Mouse (Mus musculus) left cerebral cortex, postnatal 14 days (tissue): ENCODE measurements around the gene Kxd1. TPM values are rescaled to one million over a fixed set of nuclear protein-coding genes. Genes with fewer than 3 reads are reported as not detected.
A peak's percentile ranks its signal among the peaks of the same experiment; 100 is the strongest.

Experiments
- DNase-seq, 2 experiments: peaks; one replicate each; pipeline ENCODE4 v3.0.0; 2021 to 2022; ENCODE audit warnings: low spot score in 2 of 2, mixed read lengths in 1 of 2
- intact Hi-C: fragments of 180-260 bp; cut with DNase I; formaldehyde crosslinking; loops from one replicate; pipeline ENCODE4 v1.15.1; 2025
- long read RNA-seq, 2 experiments: library from polyadenylated mRNA; stranded (forward); transcript quantifications; one replicate each; pipeline ENCODE4 v2.0.0; 2021
- total RNA-seq, 2 experiments: library from RNA; stranded (reverse); gene quantifications; 2 replicates each; pipeline ENCODE4 v1.2.3; 2021

Gene Kxd1
- total RNA-seq = 10 to 100 TPM; 40.8 to 43.4 TPM
- long read RNA-seq, experiment 1, transcript Kxd1-201 (5 exons, 1,216 nt) = major isoform, 24 of 41 reads
- long read RNA-seq, experiment 1, partial matches to known transcripts = 6 of 41 reads
- long read RNA-seq, experiment 1, other reads (novel, unspliced or antisense) = 10 of 41 reads
- long read RNA-seq, experiment 2, transcript Kxd1-201 (5 exons, 1,216 nt) = major isoform, 21 of 51 reads
- long read RNA-seq, experiment 2, partial matches to known transcripts = 11 of 51 reads
- long read RNA-seq, experiment 2, other reads (novel, unspliced or antisense) = 15 of 51 reads

GRCm38 (mm10) chr8:70527512-70528181 lies at the start of gene Kxd1, which contains the start of gene Fkbp8:
Gene Kxd1 (minus strand): TSS chr8:70527956.
Gene Fkbp8 (plus strand): TSS chr8:70527724.
- intact Hi-C loops = no loop called here
- DNase-seq = peak; percentile 99 to 100

GRCm38 (mm10) chr8:70577207-70577606 lies 49.5 kb upstream of the Kxd1 start:
- intact Hi-C loops = no loop called here
- no peak for DNase-seq

DNA sequence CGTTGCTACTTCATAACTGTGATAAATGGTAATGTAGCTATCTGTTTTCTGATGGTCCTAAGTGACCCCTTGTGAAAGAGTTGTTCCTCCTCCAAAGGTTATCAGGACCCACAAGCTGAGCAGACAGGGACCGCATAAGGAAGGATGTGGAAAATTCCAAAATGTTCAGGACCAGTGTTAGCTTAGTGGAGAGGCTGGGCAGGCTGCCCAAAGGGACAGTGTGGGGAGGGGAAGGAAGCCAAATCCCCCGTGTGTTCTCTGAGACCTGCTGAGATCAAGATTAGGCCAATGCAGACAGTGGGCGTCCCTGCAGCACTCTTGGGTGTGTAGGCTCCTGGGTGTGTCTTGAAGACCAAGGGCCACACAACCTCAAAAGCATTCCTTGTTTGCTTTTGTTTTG lies 47.2 kb upstream of the Kxd1 start:
- no peak for DNase-seq
- intact Hi-C loops = no loop called here

- intact Hi-C loops = no loop called here
These were observed 46.5 kb upstream of the Kxd1 start for GRCm38 (mm10) chr8:70574302-70574701.

GRCm38 (mm10) chr8:70570990-70571389 lies 43.2 kb upstream of the Kxd1 start:
- DNase-seq = no peak
- intact Hi-C loops = no loop called here

More at GRCm38 (mm10) chr8:70574302-70574701, 46.5 kb upstream of the Kxd1 start:
- no peak for DNase-seq

GRCm38 (mm10) chr8:70570360-70570759 lies 42.6 kb upstream of the Kxd1 start:
- intact Hi-C loops = no loop called here
- DNase-seq = no peak

GRCm38 (mm10) chr8:70565561-70565960 lies 37.8 kb upstream of the Kxd1 start:
- intact Hi-C loops = no loop called here
- no peak for DNase-seq

- intact Hi-C loops = no loop called here
- no peak for DNase-seq
These were observed 37.0 kb upstream of the Kxd1 start for GRCm38 (mm10) chr8:70564696-70565235.

DNA sequence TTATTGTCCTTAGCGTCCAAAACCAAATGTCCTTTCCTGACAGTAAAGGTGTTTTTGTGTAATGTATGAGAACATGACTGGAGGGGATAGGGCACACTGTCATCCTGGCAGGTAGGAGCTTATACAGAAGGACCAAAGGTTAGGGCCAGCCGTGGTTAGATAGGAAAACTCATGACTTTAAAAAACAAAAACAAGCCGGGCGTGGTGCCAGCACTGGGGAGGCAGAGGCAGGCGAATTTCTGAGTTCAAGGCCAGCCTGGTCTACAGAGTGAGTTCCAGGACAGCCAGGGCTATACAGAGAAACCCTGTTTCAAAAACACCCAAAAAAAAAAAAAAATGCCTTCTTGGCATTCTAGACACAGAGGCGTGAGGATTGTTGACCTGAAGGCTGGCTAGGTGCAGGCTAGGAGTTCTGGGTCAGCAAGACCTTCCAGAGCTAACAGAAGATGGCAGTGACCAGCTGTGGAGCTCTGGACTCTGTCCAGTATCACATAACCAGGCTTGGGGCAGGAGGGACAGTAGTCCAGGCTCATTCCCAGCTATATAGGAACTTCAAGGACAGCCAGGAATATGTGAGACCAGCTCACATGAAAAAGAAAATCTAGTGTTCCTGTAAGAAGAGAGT lies 36.1 kb upstream of the Kxd1 start:
- intact Hi-C loops = no loop called here
- DNase-seq = no peak

DNA sequence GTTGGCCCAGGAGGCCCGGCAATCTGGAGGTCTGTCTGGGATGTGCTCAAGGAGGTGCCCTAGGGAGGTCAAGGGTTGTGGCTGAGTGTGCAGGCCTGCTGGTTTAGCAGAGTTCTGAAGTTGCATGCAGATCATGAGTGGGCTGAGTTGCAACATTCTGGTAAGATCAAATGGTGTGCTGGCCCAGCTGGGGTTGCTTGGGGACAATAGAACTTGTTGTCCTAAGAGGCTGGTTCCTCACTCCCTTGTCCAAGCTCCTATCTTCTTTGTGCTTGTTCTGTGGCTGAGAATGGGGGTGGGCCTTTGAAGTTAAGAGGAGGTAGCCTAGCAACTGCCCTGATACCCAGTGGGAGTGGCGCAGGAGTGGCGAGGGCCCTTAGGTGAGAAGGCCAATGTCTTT lies 35.0 kb upstream of the Kxd1 start:
- intact Hi-C loops = no loop called here
- no peak for DNase-seq

DNA sequence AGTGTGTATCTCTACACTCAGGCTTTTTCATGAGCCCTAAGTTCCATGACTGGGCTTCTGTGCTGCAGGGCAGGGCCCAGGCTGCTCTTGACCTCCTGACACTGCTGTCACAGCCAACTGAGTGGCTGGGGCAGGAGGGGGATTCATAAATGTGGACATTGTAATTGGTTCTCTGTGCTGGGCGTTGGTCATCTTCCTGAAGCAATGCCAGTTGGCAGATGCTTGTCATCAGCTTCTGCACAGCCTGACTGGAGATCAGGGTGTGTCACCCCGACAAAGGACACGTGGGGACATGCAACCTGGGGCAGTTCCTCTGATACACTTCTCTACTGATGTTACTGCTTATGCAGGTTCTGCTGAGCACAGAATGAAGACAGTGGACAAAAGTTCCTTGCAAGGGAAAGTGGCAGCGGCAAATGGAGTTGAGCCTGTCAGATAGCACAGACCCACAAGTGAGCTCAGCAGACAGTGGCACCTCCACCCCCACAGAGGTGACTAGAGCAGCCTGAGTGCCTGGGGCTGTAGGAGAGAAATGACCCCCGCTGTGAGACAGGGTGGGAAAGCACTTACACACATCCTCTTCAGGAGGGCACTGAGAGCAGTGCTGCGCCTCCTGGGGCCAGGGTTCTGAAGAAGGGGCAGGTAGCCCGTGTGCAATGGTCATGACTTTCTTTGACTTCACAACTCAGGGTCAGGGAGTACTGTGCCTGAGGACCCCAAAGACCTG lies 34.2 kb upstream of the Kxd1 start:
- intact Hi-C loops = no loop called here
- DNase-seq = no peak

DNA sequence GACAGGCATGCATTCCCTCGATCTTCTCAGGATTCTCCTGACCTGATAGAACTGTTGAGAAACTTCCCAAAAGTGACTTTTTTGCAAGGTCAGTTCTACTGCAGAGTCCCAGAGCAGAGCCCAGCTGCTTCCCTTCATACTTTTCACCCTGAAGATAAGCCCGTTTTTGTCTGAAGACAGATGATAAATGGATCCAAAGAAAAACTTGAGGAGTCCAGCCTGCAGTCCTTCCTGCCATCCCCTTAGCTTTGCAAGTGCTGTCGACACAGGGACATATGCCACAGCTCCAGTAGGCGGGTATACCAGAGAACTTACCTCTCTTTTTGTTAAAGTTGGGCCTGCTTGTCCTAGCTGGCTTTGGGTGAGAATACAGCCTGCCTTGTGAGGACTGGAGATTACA lies 33.6 kb upstream of the Kxd1 start:
- no peak for DNase-seq
- intact Hi-C loops = no loop called here

DNA sequence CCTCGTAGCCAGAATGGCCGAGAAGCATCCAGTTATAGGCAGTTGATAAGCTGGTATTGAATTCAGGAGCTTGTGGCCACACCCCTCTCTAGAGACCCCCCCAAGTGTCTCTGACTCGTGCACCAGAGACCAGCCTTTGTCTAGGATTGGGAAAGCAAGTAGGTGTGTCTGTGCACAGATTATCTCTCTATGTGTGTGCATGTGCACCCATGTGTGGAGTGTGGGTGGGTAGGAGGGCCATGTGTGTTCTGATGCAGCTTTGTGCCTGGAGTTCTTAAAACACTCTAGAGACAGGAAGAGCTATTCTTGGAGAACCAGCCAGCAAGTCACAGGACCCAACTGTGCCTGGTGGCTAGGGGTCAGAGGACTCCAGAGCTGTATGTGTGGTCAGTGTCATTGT lies 32.8 kb upstream of the Kxd1 start:
- intact Hi-C loops = no loop called here

GRCm38 (mm10) chr8:70560096-70560495 lies 32.3 kb upstream of the Kxd1 start:
- intact Hi-C loops = no loop called here

More for the DNA sequence above, 32.8 kb upstream of the Kxd1 start:
- no peak for DNase-seq

GRCm38 (mm10) chr8:70558983-70559382 lies 31.2 kb upstream of the Kxd1 start:
- DNase-seq = no peak
- intact Hi-C loops = loop anchor here (5.0 kb wide), 1 partner anchor 33 kb away; the partner anchor contains the start of gene Isyna1

More at GRCm38 (mm10) chr8:70560096-70560495, 32.3 kb upstream of the Kxd1 start:
- DNase-seq = peak; percentile 52 to 66

- DNase-seq = no peak
These were observed 30.6 kb upstream of the Kxd1 start for GRCm38 (mm10) chr8:70558334-70558733.

GRCm38 (mm10) chr8:70555079-70555747 lies 27.5 kb upstream of the Kxd1 start:
- DNase-seq = no peak
- intact Hi-C loops = loop anchor here (5.0 kb wide), 1 partner anchor 37 kb away; the partner anchor contains the start of gene Isyna1

More at GRCm38 (mm10) chr8:70558334-70558733, 30.6 kb upstream of the Kxd1 start:
- intact Hi-C loops = loop anchor here (5.0 kb wide), 1 partner anchor 34 kb away; the partner anchor contains the start of gene Isyna1

- intact Hi-C loops = no loop called here
- no peak for DNase-seq
These were observed 26.0 kb upstream of the Kxd1 start for GRCm38 (mm10) chr8:70553740-70554139.

DNA sequence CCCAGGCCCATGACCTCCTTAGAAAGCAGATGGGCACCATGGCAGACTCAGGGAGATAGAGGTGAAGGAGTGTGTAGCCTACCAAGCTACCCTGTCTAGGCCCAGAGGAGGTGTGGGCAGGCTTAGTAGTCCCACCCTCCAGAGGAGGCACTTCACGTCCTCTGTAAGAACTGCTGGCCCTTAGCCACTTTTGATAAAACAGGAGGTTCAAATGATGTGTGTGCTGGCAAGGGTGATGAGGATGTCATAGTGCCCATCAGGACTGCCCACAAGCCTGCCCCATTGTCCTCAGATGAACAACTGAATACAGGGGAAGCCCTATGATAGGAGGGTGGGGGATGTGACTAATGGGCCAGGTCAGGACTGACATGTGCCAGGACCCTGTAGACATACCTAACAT lies 25.1 kb upstream of the Kxd1 start:
- intact Hi-C loops = no loop called here
- no peak for DNase-seq
